In the genomic region with DNA sequence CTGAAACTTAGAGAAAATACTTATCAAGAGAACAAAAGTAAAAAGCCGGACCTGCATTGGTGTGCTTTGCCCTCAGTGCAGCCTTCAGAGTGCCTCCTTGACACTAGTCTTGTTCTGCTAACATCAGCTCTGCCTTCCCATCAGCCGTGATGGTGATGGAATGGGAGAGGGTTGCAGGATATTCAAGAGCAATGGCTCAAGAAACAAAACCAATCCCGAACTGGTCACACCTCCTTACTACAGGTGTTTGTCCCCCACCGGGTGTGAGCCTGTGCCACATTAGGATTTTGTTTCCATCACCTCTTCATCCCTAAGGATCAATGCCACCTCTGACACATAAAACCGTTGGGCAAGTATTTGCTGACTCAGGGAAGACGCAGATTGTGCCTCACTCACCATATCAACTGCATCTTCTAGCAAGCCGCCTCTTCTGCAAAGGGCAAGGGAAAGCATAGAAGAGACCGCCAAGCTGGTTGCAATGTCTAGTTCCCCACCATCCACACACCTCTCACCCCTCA, we compare ENCODE assay signal across 9 mouse cellular contexts. TPM values are rescaled to one million over a fixed set of nuclear protein-coding genes. Genes with fewer than 3 reads are reported as not detected.
DNase-seq lines count a peak whose midpoint lies in the region; ATAC-seq and TF ChIP-seq lines count a peak whose summit lies in the region.
"Had no signal": no experiment of that assay in that cellular context is flagged by ENCODE, and none has a peak within 500 bp of the region (broad histone marks: within the 10 kb centered on the region; RNA-seq: fewer than 3 reads in every experiment).

No protein-coding gene starts in this region.

- H3K4me3 ChIP-seq in cerebellum, adult 2 months (replicated peaks; ENCODE audit: insufficient read depth, low read depth, low read length), result peak overlapping the region; percentile 95
- peak overlapping the region; percentile 42; the same call in 1 of the 2 replicates for H3K4me3 ChIP-seq in lung, embryonic 15.5 days
- no peak overlapping the region for H3K4me3 ChIP-seq in lung, postnatal 0 days (ENCODE audit: low read depth, low read length)
- peak overlapping the region; percentile 55; the same call in 1 of the 2 replicates for H3K4me3 ChIP-seq in limb, embryonic 10.5 days
- peak overlapping the region; percentile 42 for H3K4me3 ChIP-seq in stomach, embryonic 15.5 days (replicated peaks)

- H3K27me3 ChIP-seq in cerebellum, adult 2 months (ENCODE audit: control insufficient read depth, insufficient read depth, low read length), result no peaks in the 10 kb centered on the region
- peaks cover 36% of the 10 kb centered on the region for H3K27me3 ChIP-seq in lung, embryonic 15.5 days
- H3K27me3 ChIP-seq in lung, postnatal 0 days (replicated peaks; ENCODE audit: insufficient read depth, low read length), result 0 out of 2 replicates have a peak, but pooled peaks cover 10% of the 10 kb centered on the region
- H3K27me3 ChIP-seq in limb, embryonic 10.5 days (ENCODE audit: low read depth, poor library complexity, severe bottlenecking), result peaks cover 58% of the 10 kb centered on the region
- H3K27me3 ChIP-seq in stomach, embryonic 15.5 days (replicated peaks), result no peaks in the 10 kb centered on the region

- ATAC-seq in lung, embryonic 15.5 days (ENCODE audit: borderline replicate concordance, extremely low read depth, low FRiP score, low TSS enrichment), result no peak
- ATAC-seq in lung, postnatal 0 days, result no peak
- no peak for ATAC-seq in stomach, embryonic 15.5 days (ENCODE audit: insufficient read depth, low FRiP score, low read depth)

- WGBS in cerebellum, adult 2 months, result 13% methylated on average over 8 of the region's 8 CpGs
- 40% methylated on average over 8 of the region's 8 CpGs for WGBS in lung, embryonic 15.5 days
- 33% methylated on average over 8 of the region's 8 CpGs for WGBS in lung, postnatal 0 days
- 58% methylated on average over 8 of the region's 8 CpGs for WGBS in limb, embryonic 10.5 days
- WGBS in stomach, embryonic 15.5 days, result 43% methylated on average over 8 of the region's 8 CpGs

- peak overlapping the region; percentile 84 for H3K4me2 ChIP-seq in lung, embryonic 15.5 days
- H3K4me2 ChIP-seq in lung, postnatal 0 days (replicated peaks; ENCODE audit: low read depth, low read length), result no peak overlapping the region
- peak overlapping the region; percentile 77 for H3K4me2 ChIP-seq in stomach, embryonic 15.5 days

- H3K27ac ChIP-seq in cerebellum, adult 2 months (ENCODE audit: insufficient read depth, low read length), result peak overlapping the region; percentile 98
- no peak overlapping the region for H3K27ac ChIP-seq in lung, embryonic 15.5 days
- H3K27ac ChIP-seq in lung, postnatal 0 days (ENCODE audit: low read length), result no peak overlapping the region
- no peak overlapping the region for H3K27ac ChIP-seq in limb, embryonic 10.5 days
- H3K27ac ChIP-seq in stomach, embryonic 15.5 days, result no peak overlapping the region

- no peak; the same call in 1 of the 2 replicates for TF ChIP-seq POLR2A in cerebellum, adult 2 months (IDR thresholded peaks at IDR 0.05; ENCODE audit: borderline replicate concordance, insufficient read depth, low read length)

- TF ChIP-seq CTCF in cerebellum, adult 2 months (IDR thresholded peaks at IDR 0.05; ENCODE audit: borderline replicate concordance, insufficient read depth, low read depth, low read length), result no peak
- no peak for TF ChIP-seq CTCF in lung, postnatal 0 days (IDR thresholded peaks at IDR 0.05)

- H3K4me1 ChIP-seq in cerebellum, adult 2 months (ENCODE audit: control insufficient read depth, insufficient read depth, low read length), result peaks cover 9% of the 10 kb centered on the region
- peaks cover 9% of the 10 kb centered on the region for H3K4me1 ChIP-seq in lung, embryonic 15.5 days
- peaks cover 3% of the 10 kb centered on the region; the same call in 1 of the 2 replicates for H3K4me1 ChIP-seq in lung, postnatal 0 days (ENCODE audit: insufficient read depth, low read depth, low read length)
- H3K4me1 ChIP-seq in limb, embryonic 10.5 days, result peaks cover 16% of the 10 kb centered on the region
- peaks cover 13% of the 10 kb centered on the region; the same call in 1 of the 2 replicates for H3K4me1 ChIP-seq in stomach, embryonic 15.5 days

- H3K9me3 ChIP-seq in lung, embryonic 15.5 days, result no peaks in the 10 kb centered on the region
- H3K9me3 ChIP-seq in lung, postnatal 0 days (ENCODE audit: low read length), result no peaks in the 10 kb centered on the region
- no peaks in the 10 kb centered on the region for H3K9me3 ChIP-seq in limb, embryonic 10.5 days (replicated peaks)
- no peaks in the 10 kb centered on the region for H3K9me3 ChIP-seq in stomach, embryonic 15.5 days

- no peaks in the 10 kb centered on the region for H3K36me3 ChIP-seq in lung, embryonic 15.5 days
- H3K36me3 ChIP-seq in lung, postnatal 0 days (ENCODE audit: insufficient read depth, low read length), result no peaks in the 10 kb centered on the region
- no peaks in the 10 kb centered on the region for H3K36me3 ChIP-seq in limb, embryonic 10.5 days
- H3K36me3 ChIP-seq in stomach, embryonic 15.5 days, result no peaks in the 10 kb centered on the region

- H3K9ac ChIP-seq in lung, embryonic 15.5 days, result no peak overlapping the region
- H3K9ac ChIP-seq in lung, postnatal 0 days (replicated peaks; ENCODE audit: low read depth), result no peak overlapping the region
- no peak overlapping the region for H3K9ac ChIP-seq in stomach, embryonic 15.5 days

- no peak for TF ChIP-seq EP300 in lung, postnatal 0 days (IDR thresholded peaks at IDR 0.05)

- DNase-seq in cerebellum, adult 2 months, result peak in 1 of 2 experiments; percentile 56
- no peak for DNase-seq in cerebellum, adult 8-10 months
- DNase-seq in lung, postnatal 0 days (ENCODE audit: low spot score), result no peak
- no peak for DNase-seq in limb, embryonic 10.5 days (ENCODE audit: low spot score)
- no peak for DNase-seq in lung, postnatal 36 days
- DNase-seq in thymus, postnatal 10 days (ENCODE audit: low spot score in 2 of 2), result no peak
- DNase-seq: heart, postnatal 14 days had no signal

RNA-seq across cellular contexts. Expression of a gene that starts 1.4 kb away (rescaled TPM):
- polyA plus RNA-seq in cerebellum, adult 2 months (2012; rRNA removed), result 89.2 and 103 TPM in 2 replicates
- polyA plus RNA-seq in lung, embryonic 15.5 days (2015; fragmentation: Nextera tagmentation; extraction: Ambion mirVana), result 0.55 and 0.75 TPM in 2 replicates
- polyA plus RNA-seq in lung, postnatal 0 days (2015; fragmentation: Nextera tagmentation; extraction: Ambion mirVana), result 0.02 and 0.13 TPM in 2 replicates
- 0.20 and 1.3 TPM in 2 replicates for polyA plus RNA-seq in limb, embryonic 10.5 days (2016; fragmentation: Nextera tagmentation; extraction: Ambion mirVana)
- 3.0 and 3.1 TPM in 2 replicates for polyA plus RNA-seq in stomach, embryonic 15.5 days (2015; fragmentation: Nextera tagmentation; extraction: Ambion mirVana)

Comparison
In these comparisons a context has a peak if more than half of its experiments do, and no peak if none do; other contexts are left out.
1. RNA of a gene that starts 1.4 kb away (polyA plus RNA-seq): 89.2 to 103 TPM in cerebellum, adult 2 months; 3.0 to 3.1 TPM in stomach, embryonic 15.5 days, 0.20 to 1.3 TPM in limb, embryonic 10.5 days, 0.55 to 0.75 TPM in lung, embryonic 15.5 days and 0.02 to 0.13 TPM in lung, postnatal 0 days; every median in the first group is over 10 times any median in the second.